Mouse (Mus musculus): ENCODE results near the gene Clhc1.

DNA sequence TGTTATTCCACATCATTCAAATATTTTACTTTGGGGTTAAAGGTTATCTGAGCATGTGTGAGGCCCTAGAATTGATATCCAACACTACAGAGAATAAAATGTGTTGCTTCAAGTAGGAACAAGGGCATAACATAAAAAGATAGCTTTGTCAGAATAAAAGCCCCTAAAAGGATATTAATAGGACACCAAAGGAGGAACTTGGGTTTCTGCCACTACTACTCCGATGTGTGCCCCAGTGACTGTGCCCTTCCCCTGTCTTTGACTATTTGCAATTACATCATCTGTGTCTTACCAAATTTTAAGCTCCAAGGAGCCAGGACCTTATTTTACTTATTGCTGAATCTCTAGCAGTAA, 1.7 kb downstream of the Clhc1 start:
- TF ChIP-seq POLR2A (IDR thresholded peaks at IDR 0.05; ENCODE audit: low read depth, low read length) (no peak), CTCF (conservative IDR thresholded peaks at IDR 0.05; ENCODE audit: insufficient read depth, insufficient read length, low read depth, low read length) (no peak)
